Mouse (Mus musculus) adrenal gland (tissue): ENCODE results near the gene Slc26a8.

ENCODE experiments used
- intact Hi-C: fragments of 180-260 bp; cut with DNase I; formaldehyde crosslinking; loops from one replicate; pipeline ENCODE4 v1.15.1; 2025

Slc26a8 gene

DNA sequence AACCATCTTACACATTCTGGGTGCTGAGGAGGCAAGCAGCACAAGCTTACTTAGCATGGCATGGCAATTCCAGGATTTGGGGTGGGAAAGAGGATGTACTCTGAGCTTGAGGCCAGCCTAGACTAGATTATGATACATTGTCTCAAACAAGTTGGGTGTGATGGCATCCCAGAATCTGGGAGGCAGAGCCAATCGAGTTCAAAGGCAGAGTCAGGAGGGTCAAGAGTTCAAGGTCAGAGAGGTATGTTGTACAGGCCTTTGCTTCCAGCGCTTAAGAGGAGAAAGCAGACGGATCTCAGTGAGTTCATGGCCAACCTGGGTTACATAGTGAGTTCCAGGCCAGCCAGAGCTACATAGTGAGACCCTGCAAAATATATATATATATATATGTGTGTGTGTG lies 43.8 kb downstream of the Slc26a8 start:
- intact Hi-C loops = no loop called here

DNA sequence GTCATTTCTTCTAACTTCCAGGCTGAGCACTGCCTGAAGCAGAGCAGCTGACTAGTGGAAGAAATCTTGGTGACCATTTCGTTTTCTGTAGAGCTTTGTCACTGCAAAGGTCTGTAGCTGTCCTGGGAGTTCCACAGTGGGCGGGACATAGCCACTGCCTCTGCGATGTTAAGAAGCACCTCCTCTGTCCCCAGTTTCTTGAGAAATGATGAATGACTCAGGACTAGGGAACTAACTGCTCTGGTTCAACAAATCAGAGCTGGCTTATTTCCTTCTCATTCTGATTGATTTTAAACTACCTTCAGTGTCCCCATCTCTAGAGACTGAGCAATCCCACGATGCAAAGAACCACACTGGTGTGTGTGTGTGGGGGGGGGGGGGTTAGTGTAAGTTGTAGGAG lies 45.9 kb downstream of the Slc26a8 start:
- intact Hi-C loops = loop anchor here (5.0 kb wide), 1 partner anchor 97 kb away; the partner anchor contains the start of gene Clpsl2

DNA sequence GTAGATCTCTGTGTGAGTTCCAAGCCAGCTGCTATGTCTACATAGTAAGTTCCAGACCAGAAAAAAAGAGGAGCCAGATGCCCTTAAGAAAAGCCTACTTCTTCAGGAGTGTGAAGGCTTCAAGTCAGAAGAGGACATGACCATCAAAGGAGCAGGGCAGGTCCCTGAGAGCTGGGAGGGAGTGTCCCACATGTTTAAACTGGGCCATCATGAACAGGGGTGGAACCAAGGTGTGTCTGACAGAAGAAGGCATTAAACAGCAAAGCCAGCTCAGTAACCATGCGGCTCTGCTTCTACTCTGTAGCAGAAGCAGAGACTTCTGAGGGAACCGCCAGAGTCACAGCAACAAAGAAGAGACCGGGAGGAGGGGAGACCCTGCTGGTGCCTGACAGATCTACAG lies 46.3 kb downstream of the Slc26a8 start:
- intact Hi-C loops = loop anchor here (5.0 kb wide), 1 partner anchor 96 kb away; the partner anchor contains the start of gene Clpsl2

DNA sequence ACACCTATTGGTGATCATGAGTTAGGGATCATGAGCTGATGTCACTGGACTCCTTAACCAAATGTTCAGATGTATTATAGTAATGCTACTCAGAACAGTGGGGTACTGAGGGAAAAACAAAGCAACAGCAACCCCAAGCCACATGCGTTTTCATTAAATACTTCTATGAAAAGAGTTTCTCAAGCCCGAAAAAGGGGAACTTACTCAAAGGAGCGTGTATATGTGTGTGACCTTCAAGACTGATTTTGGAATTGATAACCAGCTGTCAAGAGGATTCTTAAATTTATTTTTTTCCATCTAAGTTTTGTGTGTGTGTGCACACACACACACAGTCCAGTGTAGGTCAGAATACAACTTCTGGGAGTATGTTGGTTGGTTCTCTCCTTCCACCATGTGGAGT lies 49.9 kb downstream of the Slc26a8 start:
- intact Hi-C loops = loop anchor here (5.0 kb wide), 1 partner anchor 93 kb away; the partner anchor contains the start of gene Clpsl2

DNA sequence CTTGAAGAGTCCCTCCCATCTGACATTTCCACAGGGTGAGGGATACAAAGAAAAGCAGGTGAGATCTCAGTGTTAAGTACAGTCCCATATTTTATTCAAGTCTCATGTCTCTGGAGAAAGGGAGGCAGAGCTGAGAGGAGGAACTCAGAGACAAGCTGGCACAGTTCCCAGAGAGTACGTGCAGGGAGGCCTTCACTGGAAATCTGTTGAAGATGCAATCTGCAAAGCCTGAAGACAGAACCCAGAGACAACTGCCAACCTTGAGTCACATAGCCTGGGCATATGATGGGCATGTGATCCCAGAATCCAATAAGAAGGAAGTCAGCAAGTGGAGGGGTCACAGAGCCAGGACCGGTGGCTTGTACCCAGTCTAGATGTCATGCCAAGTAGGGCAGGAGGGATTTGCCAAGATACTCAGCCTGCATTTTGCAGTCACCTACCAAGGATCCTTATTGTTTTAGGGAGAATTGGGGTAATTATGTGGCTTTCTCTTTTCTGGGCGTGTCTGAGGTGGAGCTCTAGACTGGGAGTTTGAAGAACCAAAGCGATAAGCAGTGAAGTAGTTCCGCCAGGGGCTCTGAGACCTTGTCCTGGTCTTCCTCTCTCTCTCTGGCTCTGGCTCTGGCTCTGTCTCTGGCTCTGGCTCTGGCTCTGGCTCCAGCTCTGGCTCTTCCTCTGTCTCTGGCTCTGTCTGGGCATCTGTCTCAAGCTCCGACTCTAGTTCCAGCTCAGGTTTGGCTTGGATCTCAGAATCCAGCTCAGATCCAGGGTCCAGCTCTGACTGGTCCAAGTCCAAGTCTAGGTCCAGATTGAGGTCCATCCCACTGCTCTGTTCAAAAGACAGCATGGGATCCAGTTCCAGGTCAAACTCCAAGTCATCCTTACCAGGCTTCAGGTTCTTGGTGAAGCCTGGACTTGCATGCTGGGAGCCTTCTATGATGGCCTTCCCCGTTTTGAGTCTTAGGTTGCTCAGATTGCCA lies 52.0 kb downstream of the Slc26a8 start:
- intact Hi-C loops = no loop called here

DNA sequence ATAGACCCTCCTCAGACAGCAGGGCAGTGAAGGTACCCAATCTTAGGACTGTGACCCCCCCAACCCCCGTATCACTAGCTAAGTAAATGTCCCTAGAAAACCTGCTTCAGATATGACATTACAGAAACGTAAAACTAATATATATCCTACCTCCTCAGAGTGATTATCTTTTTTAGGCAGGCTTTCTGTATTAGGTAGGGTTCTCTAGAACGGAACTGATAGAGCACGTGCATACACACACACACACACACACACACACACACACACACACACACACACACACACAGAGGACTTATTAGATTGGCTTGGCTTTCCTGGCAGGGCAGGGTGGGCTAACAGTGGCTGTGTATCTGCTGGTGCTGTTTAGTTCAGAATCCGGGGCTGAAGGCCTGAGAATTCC lies 54.2 kb downstream of the Slc26a8 start:
- intact Hi-C loops = no loop called here

DNA sequence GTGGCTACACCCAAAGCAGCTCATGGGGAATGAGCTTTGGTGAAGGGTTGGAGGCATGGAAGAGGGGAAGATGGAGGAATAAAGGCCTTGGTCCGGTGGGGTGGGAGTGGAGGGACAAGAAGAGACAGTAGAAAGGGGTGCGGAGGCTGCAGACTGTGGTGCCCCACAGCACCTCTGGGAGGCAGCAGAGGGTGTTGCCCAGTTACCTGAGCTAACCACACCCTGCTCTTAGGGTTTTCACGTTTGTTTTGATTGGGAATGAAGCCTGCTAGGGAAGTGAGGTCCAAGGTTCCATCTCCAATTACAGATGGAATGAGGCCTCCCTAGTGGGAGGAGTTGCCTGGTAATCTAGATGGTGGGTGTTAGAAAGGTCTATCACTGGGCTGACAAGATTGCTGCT lies 60.9 kb downstream of the Slc26a8 start:
- intact Hi-C loops = no loop called here

DNA sequence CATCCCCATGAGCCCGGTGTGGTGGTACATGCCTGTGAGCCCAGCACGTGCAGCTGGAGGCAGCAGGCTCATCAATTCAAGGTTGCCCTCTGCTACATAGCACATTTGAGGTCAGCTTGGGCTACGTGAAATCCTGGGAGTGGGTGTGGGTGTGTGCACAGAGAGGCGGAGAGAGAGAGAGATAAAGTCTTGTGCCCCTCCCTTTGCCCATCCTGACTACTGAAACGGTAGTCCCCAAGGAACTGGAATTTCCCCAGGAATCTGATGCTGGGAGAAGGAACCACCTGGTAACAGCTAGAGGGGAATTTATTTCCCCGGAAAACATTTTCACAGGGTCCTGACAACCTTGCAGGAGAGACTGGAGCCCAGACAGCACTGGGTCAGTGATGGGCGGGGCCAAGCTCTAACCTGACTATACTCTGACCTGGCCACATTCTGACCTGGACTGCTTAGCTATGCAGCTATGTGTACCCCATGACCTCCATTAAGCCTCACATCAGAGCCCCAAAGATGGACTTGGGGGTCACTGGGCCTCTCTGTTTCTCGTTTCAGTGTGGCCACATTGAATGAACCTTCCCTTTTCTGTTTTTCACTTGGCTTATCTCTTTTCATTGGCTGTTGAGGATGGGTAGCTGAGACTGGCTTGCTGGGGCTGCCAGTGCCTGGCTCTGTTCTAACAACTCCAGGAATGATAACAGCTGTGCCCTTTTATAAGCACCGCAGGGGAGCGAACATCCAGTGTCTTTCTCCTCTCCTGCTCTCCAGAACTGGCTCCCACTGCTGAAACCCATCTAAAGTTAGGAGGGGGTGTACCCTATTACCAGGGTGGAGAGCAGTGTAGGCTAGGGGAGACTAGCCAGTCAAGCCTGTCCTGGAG lies 61.5 kb downstream of the Slc26a8 start:
- intact Hi-C loops = no loop called here

DNA sequence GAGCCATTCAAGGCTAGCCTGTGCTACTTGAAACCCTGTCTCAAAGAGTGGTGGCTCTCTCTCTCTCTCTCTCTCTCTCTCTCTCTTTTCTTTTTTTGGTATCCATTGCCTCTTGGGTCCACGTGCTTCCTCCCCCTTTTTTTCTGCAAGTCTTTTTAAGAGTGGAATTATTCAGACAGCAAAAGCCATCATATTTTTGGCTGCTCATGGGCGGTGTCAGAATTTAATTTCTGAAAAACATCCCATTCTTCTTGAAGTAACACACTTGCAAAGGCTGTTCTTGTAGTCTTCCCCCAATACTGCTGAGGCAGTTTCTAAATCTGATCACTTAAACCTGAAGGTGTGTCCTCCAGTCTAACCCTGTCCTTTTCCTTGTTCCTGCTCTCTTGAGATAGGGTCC lies 63.1 kb downstream of the Slc26a8 start:
- intact Hi-C loops = no loop called here

DNA sequence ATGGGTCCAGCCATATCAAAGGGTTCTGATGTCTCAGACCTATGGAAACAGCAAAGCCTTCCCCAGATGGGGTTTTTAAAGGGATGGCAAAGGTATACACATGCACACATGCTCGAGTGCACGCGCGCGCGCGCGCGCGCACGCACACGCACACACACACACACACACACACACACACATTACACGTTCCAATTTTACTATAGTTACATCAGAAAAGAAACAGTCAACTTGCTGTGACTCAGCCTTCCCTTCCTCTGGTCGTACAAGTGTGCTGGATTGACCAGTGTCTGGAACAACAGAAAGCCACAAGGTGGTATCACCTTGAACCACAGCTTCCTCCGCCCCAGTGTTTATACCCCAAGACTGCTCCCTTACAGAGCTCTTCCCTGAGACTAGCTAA lies 64.7 kb downstream of the Slc26a8 start:
- intact Hi-C loops = no loop called here

DNA sequence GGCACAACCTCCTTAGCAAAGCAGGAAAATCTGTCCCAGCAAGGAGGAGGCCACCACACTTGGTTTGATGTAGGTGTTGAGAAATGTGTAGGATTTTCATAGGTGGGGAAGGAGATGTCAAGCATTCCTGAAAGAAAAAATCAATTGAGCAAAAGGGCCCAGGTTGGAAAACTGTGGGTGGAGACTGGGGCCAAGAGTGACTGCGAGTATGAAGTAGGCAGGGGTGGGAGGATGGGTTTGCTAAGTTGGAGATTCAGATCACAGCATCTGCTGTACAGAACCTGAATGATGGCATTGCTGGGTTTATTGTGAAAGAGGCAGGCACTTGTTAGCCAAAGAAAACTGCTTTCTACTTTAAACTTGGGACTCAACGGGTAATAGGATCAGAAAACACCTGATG lies 65.2 kb downstream of the Slc26a8 start:
- intact Hi-C loops = no loop called here

DNA sequence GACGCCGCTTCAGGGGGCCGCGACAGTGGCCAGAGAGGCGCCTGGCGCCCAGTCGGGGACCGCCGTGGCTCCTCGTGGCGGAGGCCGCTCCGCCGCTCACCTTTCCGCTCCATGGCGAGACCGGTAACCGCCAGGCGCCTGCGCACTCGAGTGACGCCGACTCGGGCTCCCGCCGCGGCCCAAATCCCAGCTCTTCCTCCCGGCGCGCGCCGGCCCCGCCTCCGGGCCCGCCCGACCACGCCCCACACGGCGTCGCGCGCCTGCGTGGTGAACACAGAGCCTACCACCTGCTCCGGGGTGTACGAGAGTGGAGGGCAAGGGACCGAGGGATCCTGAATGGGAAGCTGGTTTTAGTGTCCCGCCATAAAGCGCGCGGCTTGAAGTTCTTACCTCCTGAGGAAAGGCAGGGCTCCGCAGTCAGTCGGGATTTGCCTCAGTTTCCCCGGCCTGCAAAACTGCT lies 67.7 kb downstream of the Slc26a8 start, which contains the start of gene Srpk1:
TSS of gene Srpk1 (minus strand) at position 410 of the 460 bp plus-strand sequence.
- intact Hi-C loops = no loop called here

DNA sequence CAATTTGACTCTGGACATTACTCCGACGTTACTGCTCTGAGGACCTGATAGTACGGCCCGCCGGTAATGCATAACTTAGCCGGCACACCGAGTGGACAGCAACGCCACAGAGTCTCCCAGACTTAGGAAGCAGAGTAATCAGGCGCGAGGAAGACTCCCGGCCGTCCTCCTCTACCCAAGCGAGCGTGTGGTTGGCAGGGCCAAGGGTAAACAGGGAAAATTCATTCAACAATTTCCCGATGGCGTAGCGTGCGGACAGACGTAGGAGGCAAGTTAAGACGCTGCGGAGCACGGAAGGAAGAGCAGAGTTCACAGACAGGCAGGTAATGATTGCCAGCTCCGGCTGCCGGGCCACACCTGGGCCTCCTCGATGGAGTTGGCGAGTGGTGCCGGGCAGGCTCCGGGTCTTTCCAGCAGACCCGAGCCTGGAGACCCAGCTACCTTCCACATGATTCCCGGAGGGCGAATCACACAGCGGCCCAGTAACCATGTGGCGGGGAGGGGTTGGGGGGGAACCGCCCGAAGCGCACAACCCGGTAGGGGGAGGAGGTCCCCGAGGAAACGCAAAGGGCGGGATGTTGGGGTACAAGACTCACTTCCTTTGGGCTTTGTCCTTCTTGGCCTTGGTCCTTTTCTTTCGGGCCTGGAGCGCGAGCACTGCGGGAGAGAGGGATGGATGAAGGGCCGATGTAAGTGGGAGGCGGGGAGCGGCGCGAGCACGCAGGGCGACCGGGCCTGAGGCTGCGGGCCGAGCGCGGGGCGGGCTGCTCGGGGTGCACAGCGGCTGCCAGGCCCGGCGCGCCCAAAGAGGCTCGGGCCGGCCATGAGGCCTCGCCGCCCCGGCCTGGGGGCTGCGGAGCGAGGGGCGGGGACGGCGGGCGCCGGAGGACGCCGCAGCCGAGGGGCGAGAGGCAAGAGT lies 68.4 kb downstream of the Slc26a8 start:
- intact Hi-C loops = no loop called here

DNA sequence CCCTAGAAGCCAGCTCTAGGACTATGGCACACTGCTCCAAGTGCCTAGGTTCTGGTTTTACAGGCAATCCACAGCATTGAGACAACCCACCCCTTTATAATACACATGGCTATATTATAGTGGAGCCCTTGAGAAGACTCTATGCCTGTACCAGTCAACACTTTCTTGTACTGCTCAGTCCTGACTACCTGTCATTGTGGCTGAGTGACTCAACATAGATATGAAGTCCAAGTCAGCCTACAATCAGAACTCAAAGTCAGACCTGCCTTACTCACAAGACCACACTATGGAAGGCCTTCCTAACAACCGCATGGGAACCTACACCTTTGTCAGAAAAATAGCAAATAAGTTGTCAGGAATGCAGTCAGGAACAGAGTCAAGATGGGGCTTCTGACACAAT lies 71.3 kb downstream of the Slc26a8 start:
- intact Hi-C loops = no loop called here

DNA sequence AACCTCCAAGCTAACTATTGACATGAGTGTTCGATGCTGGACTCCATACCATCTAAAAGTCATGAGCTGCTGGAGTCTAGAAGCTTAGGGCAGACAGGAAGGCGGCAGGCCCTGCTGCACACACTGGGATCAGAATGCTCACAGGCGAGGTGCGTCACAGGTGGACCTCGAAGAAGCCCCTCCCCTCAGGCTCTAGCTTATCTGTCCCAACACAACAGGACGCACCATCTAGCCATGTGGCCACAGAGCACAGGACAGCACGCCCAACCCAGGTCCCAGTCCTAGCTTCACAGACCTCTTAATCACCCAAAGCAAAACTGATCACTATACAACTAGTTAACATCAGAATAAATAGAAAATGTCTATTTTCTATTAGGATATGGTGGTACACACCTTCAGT lies 71.9 kb downstream of the Slc26a8 start:
- intact Hi-C loops = no loop called here

DNA sequence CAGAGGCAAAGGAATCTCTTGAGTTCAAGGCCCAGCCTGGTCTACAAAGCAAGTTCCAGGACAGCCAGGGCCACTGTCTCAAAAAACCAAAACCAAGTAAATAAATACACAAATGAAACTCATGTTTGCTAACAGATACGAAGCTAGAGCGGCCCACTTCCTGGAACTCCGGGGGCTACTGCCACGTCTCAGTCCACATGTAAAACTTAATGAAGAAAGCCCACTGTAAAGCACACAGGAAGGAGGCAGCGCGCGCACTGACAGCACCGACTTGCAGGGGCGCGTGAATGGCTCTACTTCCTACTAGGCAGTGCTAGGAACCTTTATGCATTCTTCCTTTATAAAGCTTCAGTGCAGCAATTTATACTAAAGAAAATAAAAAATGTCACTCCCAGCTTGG lies 72.4 kb downstream of the Slc26a8 start:
- intact Hi-C loops = no loop called here

DNA sequence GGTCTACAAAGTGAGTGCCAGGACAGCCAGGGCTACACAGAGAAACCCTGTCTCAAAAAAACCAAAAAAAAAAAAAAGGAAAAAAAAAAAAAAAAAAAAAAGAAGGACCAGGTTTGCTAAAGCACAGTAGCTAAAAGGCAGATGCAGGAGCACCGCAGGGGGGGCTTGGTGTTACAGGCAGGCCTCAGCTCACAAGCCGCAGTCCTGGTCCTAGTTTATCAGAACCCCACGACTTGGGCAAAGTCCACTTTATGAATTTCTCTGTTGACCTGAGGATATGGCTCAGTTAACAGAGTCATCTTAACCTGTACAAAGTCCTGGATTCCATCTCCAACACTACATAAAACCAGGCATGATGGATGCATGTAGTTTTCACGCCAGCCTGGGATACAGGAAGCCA lies 74.7 kb downstream of the Slc26a8 start:
- intact Hi-C loops = no loop called here

DNA sequence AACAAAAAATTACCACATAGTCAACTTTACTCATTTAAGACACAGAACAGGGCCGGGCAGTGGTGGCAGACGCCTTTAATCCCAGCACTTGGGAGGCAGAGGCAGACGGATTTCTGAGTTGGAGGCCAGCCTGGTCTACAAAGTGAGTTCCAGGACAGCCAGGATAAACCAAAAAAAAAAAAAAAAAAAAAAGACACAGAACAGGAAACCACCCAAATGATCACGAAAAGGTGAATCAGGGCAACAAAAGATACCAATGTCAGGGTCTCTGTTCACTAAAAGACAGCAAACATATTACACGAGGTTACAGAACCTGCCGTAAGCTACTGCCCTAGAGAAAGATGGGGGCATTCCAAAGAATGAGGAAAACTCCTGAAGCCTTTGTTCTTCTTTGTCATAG lies 76.9 kb downstream of the Slc26a8 start:
- intact Hi-C loops = no loop called here

DNA sequence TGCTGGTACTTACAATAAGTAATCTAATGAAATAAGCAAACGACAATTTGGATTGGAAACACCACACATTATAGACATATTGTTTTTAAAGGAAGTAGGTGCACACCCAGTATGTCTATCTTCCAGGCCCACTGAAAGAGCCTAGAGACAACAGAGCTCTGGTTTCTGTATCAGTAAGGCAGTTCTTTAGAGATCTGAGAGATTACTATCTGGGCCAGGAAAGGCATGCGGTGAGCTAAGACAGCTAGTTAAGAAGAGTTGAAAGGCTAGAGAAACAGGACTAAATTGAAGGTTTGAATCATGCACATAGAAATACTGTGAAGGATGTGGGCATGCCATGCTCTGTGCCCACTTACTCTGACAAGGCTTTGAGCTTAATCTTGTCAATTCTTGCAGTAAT lies 77.4 kb downstream of the Slc26a8 start:
- intact Hi-C loops = no loop called here

DNA sequence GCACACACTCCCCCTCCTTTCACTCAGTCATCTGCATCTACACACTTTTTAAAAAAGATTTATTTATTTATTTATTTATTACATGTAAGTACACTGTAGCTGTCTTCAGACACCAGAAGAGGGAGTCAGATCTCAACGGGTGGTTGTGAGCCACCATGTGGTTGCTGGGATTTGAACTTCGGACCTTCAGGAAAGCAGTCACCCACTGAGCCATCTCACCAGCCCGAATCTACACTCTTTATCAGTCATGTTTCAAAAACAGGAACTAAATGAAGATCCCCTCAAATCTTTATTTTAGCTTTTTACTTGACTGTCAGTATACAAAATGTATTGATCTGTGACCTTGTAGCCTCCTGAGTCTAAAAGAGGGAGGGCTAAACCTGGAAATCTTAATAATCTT lies 80.5 kb downstream of the Slc26a8 start:
- intact Hi-C loops = no loop called here
